Mouse (Mus musculus) cerebellum, adult 2 months (tissue): ENCODE data around the gene 2210408I21Rik.

Experiments used
- CTCF ChIP-seq: fragments of 200-500 bp; IDR thresholded peaks from 2 replicates; pipeline ENCODE4 v1.5.1; 2011; ENCODE audit warnings: low read depth, mild to moderate bottlenecking, control low read depth, low read length, moderate library complexity, borderline replicate concordance; ENCODE audit not compliant: insufficient read depth
- POLR2A ChIP-seq: fragments of 200-500 bp; IDR thresholded peaks from 2 replicates; pipeline ENCODE4 v1.6.1; 2011; ENCODE audit warnings: low read length, control low read depth, borderline replicate concordance; ENCODE audit not compliant: insufficient read depth

DNA sequence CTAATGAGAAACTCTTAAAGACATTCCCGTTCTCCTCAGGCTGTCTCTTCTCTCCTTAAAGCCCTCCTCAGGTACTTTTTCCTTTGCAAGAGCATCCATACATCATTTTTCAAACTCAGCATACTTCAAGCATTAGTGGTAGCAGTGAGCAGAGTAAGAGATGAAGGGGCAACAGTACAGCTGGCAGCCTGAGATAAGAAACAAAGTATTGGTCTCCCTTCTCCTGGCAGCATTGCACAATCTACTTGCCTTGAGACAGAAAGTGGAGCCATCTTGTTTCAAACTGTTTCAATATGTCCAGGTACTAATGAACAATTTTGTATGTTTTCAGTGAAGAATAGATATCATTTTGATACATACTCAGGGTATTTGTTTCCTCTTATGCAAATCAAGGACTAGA, 129.1 kb downstream of the 2210408I21Rik start:
- TF ChIP-seq CTCF (no peak), POLR2A (no peak)
